Mouse (Mus musculus): ENCODE results near the gene Pwp2.

- TF ChIP-seq POLR2A (IDR thresholded peaks at IDR 0.05; ENCODE audit: borderline replicate concordance, insufficient read depth, low read length) (no peak), CTCF (IDR thresholded peaks at IDR 0.05; ENCODE audit: borderline replicate concordance, insufficient read depth, low read depth, low read length) (no peak)
Observed at GRCm38 (mm10) chr10:78143727-78144505, 41.0 kb downstream of the Pwp2 start.

Data from cerebellum, adult 2 months (tissue).